Mouse (Mus musculus) small intestine, adult 2 months (tissue): ENCODE results near the gene Sult5a1. TPM values are rescaled to one million over a fixed set of nuclear protein-coding genes. Genes with fewer than 3 reads are reported as not detected.

Experiments
- H3K27ac ChIP-seq: fragments of 200-500 bp; 2 replicates; pipeline ENCODE4 v1.5.1; 2012; ENCODE audit warnings: low read depth, low read length, control low read depth, inconsistent platforms; ENCODE audit not compliant: insufficient read depth
- H3K27me3 ChIP-seq: fragments of 200-500 bp; 2 replicates; pipeline ENCODE4 v1.6.1; 2012; ENCODE audit warnings: mild to moderate bottlenecking, moderate library complexity, low read length, inconsistent platforms; ENCODE audit not compliant: control insufficient read depth, insufficient read depth
- H3K36me3 ChIP-seq: fragments of 200-500 bp; 2 replicates; pipeline ENCODE4 v1.6.1; 2012; ENCODE audit warnings: mild to moderate bottlenecking, low read length, control low read depth, inconsistent platforms; ENCODE audit not compliant: control insufficient read depth, insufficient read depth
- H3K4me1 ChIP-seq: fragments of 200-500 bp; 2 replicates; pipeline ENCODE4 v1.6.1; 2012; ENCODE audit warnings: low read length, inconsistent platforms, mixed read lengths; ENCODE audit not compliant: control insufficient read depth, insufficient read depth, insufficient read length
- H3K4me3 ChIP-seq: fragments of 200-500 bp; 2 replicates; pipeline ENCODE4 v1.5.1; 2012; ENCODE audit warnings: low read depth, mild to moderate bottlenecking, control low read depth, inconsistent platforms, low read length, moderate library complexity
- CTCF ChIP-seq: fragments of 200-500 bp; IDR thresholded peaks from 2 replicates; pipeline ENCODE4 v1.5.1; 2012; ENCODE audit warnings: low read depth, mild to moderate bottlenecking, control low read depth, inconsistent platforms, low read length, moderate library complexity, mixed read lengths; ENCODE audit not compliant: insufficient replicate concordance, insufficient read length; ENCODE audit errors: extremely low read depth
- POLR2A ChIP-seq: fragments of 200-500 bp; IDR thresholded peaks from 2 replicates; pipeline ENCODE4 v1.6.1; 2012; ENCODE audit warnings: low read depth, mild to moderate bottlenecking, control low read depth, inconsistent platforms, low read length, moderate library complexity
- WGBS: fragments of 180-500 bp; shearing (Covaris S2); methylation state at CpG from one replicate; pipeline ENCODE4 v1.1.7; 2018; 5-methylcytosine and 5-hydroxymethylcytosine counted together
- polyA plus RNA-seq: library from polyadenylated mRNA; depleted of rRNA; stranded (reverse); fragments of >200 nt; gene quantifications from 2 replicates; pipeline ENCODE4 v1.2.3, GENCODE M21; 2012

Sult5a1 gene
- polyA plus RNA-seq, 1 experiment = 0.19 TPM

DNA sequence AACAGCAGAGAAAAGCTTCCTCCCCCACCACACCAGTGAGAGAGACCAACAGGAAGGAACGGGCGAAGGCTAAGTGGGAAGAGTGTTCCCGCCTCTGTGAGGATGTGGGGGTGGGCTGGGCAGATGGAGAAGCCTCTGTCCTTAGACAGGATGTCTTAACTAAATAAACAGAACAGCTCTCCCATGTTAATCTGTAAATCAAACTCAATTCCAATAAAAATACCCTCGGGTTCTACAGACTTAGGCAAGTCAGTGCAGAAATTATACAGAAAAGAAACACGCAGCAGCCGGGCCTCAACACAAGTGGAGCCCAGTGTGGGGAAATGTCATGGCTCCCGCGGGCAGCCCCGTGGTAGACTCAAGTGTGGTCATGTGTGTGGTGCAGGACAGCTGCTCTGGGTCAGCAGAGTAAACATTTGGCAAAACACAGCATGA lies 7.4 kb downstream of the Sult5a1 start:
- 56% methylated on average over 9 of the region's 9 CpGs for WGBS
- no peak overlapping the region for H3K4me3 ChIP-seq
- 0 out of 2 replicates have a peak overlapping the region, but pooled peaks have one; percentile 5 for H3K27ac ChIP-seq
- no peaks in the 10 kb centered on the region for H3K36me3 ChIP-seq
- no peaks in the 10 kb centered on the region for H3K27me3 ChIP-seq
- no peaks in the 10 kb centered on the region for H3K4me1 ChIP-seq
- TF ChIP-seq CTCF = no peak
- no peak for TF ChIP-seq POLR2A

DNA sequence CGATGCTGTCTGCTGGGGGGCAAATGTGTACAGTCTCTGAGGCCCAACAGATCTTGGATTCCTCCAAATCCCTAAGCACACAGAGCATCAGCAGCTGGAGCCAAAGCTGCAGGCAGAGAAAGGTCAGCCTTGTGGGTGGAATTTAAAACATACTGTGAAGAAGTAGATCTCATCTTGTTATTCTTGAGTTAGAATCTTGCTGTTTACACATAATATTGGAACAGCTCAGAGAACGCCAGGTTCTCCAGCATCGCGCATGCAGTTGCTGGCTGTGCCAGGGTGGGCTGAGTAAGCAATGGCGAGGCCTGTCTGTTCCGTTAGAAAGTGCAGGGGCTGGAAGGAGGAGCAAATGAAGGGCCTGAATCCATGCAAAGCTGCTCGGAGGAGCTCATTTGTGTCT lies 11.7 kb downstream of the Sult5a1 start:
- no peak overlapping the region for H3K4me3 ChIP-seq
- WGBS = 66% methylated on average over 7 of the region's 7 CpGs
- H3K27ac ChIP-seq = 0 out of 2 replicates have a peak overlapping the region, but pooled peaks have one; percentile 43
- H3K27me3 ChIP-seq = no peaks in the 10 kb centered on the region
- no peak for TF ChIP-seq POLR2A
- no peak for TF ChIP-seq CTCF
- no peaks in the 10 kb centered on the region for H3K4me1 ChIP-seq
- no peaks in the 10 kb centered on the region for H3K36me3 ChIP-seq

DNA sequence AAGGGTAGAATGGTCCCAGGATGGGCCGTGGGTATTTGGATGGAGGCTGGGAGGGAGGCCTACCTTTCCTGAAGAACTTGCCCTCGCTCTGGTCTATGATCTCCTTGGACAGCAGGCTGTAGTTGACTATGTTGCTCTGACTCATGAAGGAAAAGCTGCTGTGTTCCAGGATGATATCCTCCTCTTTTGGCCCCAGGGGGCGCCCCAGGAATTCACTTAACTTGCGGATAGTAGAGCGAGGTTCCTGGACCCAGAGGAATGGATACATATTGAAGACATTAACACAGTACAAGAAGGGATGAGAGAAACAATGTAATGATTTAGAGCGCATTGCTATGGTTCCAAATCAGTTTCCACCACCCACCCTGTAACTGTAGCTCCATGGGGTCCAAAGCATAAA lies 12.8 kb downstream of the Sult5a1 start:
- no peak overlapping the region for H3K27ac ChIP-seq
- H3K27me3 ChIP-seq = no peaks in the 10 kb centered on the region
- no peaks in the 10 kb centered on the region for H3K4me1 ChIP-seq
- no peak for TF ChIP-seq POLR2A
- TF ChIP-seq CTCF = peak; percentile 63; the same call in 1 of the 2 replicates
- 47% methylated on average over 6 of the region's 6 CpGs for WGBS
- H3K36me3 ChIP-seq = no peaks in the 10 kb centered on the region
- no peak overlapping the region for H3K4me3 ChIP-seq

DNA sequence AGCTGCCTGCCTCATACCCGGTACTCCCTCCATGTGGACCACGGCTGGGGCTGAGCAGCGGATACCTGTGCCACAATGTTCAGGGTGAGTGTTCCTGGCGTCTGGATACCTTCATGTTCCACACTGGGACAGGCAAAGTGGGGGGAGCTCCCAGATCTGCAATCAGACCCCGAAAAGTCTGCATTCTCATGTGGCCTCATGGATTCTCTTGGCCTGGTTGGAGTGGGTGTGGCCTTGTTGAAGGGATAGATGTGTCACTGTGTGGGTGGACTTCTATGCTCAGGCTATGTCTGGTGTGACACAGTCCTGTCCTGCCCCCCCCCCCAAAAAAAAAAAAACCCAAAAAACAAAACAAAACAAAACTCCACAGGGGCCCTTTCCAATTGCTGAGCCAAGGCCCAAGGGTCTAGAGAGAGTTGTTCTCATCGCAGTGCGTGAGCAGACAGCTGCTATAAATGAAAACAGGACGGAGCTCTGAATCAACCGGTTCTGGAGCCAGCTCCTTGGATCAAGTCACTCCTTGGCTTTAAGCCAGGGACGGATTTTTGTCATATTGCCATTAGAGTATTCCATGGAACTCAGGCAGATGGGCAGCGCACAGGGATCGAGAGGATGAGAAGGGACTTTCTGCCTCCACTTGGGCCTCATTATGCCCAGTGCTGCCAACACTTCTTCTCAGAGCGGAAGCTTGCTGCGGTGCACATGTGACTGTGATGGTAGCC lies 16.2 kb downstream of the Sult5a1 start:
- WGBS = 66% methylated on average over 14 of the region's 14 CpGs
- no peak for TF ChIP-seq CTCF
- no peak for TF ChIP-seq POLR2A
- Histone ChIP-seq H3K27me3 (no peaks in the 10 kb centered on the region), H3K4me3 (no peak overlapping the region), H3K4me1 (no peaks in the 10 kb centered on the region), H3K27ac (peak overlapping the region; percentile 57; the same call in 1 of the 2 replicates), H3K36me3 (no peaks in the 10 kb centered on the region)

DNA sequence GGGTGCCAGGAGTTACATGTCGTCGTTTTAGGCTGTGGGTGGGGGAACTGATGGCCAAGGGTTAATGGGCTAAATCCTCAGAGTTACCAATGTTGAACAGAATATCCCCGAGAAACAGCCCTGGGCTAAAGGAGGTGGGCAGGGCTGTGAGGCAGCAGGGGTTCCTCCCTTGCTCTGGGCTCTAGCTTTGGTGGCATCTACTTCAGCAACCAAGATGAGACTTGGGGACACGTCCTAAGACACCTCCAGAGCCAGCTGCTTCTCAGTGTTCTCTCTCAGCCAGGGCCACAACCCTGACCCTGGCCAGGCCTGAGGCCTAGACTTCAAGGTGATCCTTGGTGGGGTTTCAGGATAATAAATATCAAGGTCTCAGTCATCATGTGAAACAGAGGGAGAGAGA lies 19.4 kb downstream of the Sult5a1 start:
- no peak overlapping the region for H3K4me3 ChIP-seq
- H3K27me3 ChIP-seq = no peaks in the 10 kb centered on the region
- TF ChIP-seq POLR2A = no peak
- TF ChIP-seq CTCF = no peak
- 71% methylated on average over 4 of the region's 4 CpGs for WGBS
- no peak overlapping the region for H3K27ac ChIP-seq
- H3K4me1 ChIP-seq = no peaks in the 10 kb centered on the region
- H3K36me3 ChIP-seq = no peaks in the 10 kb centered on the region

DNA sequence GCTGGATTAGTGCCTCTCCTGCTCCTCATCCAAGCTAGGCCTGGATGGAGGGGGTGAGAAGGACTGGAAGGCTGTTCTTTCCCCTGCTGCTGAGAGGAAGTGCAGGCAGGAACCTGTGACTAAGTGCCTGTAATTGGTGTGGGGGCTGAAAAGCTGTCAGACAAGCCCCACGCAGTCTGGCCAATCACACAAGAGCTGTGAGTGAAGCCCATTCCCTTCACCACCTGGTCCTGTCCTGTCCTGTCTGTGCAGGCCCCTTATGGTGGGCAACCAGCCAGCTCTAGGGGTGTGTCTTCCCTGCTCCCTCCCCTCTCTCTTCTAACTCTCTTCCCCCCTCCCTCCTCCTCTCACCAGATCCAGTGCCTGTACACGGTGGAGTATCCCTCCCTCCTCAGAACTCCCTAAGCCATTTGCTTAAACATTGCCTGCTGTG lies 20.5 kb downstream of the Sult5a1 start:
- WGBS = 53% methylated on average over 2 of the region's 2 CpGs

DNA sequence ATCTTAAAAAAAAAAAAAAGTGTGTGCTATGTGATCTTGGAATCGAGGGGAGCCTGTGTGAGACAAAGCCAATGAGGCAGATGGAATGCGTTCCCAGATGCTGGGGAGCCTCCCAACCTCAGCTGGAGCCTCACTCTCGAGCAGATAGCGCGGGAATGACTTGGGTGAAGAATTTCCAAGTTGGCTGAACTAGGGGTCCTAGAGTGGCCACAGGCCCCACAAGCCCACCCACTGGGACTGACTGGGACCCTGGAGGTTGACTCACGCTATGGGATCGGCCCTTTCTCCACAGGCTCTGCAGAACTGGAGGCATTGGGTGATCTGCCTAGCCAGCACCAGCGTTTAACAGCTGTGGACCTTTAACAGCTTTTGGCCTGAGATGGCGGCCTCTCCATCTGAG lies 21.8 kb downstream of the Sult5a1 start:
- no peaks in the 10 kb centered on the region for H3K27me3 ChIP-seq
- no peaks in the 10 kb centered on the region for H3K4me1 ChIP-seq
- no peak for TF ChIP-seq POLR2A
- TF ChIP-seq CTCF = no peak
- no peaks in the 10 kb centered on the region for H3K36me3 ChIP-seq
- 87% methylated on average over 9 of the region's 9 CpGs for WGBS
- H3K27ac ChIP-seq = no peak overlapping the region
- no peak overlapping the region for H3K4me3 ChIP-seq

More for the DNA sequence above, 20.5 kb downstream of the Sult5a1 start:
- no peaks in the 10 kb centered on the region for H3K4me1 ChIP-seq
- TF ChIP-seq CTCF (no peak), POLR2A (no peak)
- H3K27ac ChIP-seq = no peak overlapping the region
- H3K36me3 ChIP-seq = no peaks in the 10 kb centered on the region
- no peaks in the 10 kb centered on the region for H3K27me3 ChIP-seq
- H3K4me3 ChIP-seq = no peak overlapping the region
